In the genomic region with DNA sequence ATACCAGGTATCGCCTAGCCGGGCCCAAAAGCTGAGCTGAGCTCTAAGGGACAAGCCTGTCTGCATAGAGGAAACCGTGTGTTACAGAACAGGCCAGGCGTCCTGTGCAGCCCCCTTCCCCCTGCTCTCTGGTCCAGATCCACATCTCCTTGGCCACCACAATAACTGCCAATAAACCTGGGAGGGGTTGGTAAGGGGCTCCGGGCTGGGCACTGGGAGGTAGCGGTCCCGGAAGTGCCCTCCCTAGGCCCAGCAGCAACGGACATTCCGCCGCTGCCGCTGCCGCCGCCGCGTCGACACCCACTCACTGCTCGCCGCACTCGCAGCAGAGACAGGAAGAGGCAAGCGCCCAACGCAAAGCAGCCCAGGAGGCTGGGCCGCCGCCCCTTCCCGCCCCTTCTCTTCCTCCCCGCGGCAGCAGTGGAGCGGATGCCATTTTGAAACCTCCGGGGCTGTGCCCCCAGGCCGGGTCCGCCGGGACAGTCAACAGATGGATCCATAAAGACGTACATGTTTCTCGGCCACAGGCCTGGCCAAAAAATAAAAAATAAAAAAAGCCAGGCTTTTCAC, we compare ENCODE assay signal across 8 mouse cellular contexts. TPM values are rescaled to one million over a fixed set of nuclear protein-coding genes. Genes with fewer than 3 reads are reported as not detected.
DNase-seq lines count a peak whose midpoint lies in the region; ATAC-seq and TF ChIP-seq lines count a peak whose summit lies in the region.

No protein-coding gene starts in this region.

- 4% methylated on average over 33 of the region's 33 CpGs for WGBS in cerebellum, adult 2 months

- ATAC-seq in G1E (ENCODE audit: extremely low read depth, insufficient number of reproducible peaks, low FRiP score, poor library complexity, severe bottlenecking) = peak; percentile 29; the same call in 1 of the 2 replicates
- ATAC-seq in hematopoietic stem cell, adult 5-6 weeks (replicated peaks in 1 of 2; ENCODE audit: insufficient read depth in 1 of 2, low FRiP score in 2 of 2, low TSS enrichment in 1 of 2, low read depth in 1 of 2, poor library complexity in 2 of 2, severe bottlenecking in 2 of 2) = peak; percentile 63 to 69

- no peak for TF ChIP-seq CTCF in G1E (IDR thresholded peaks at IDR 0.05; ENCODE audit: low read depth, low read length)
- TF ChIP-seq CTCF in cerebellum, adult 2 months (IDR thresholded peaks at IDR 0.05; ENCODE audit: borderline replicate concordance, insufficient read depth, low read depth, low read length) = no peak

- H3K4me3 ChIP-seq in G1E (ENCODE audit: low read depth, low read length) = peak overlapping the region; percentile 85
- H3K4me3 ChIP-seq in cerebellum, adult 2 months (replicated peaks; ENCODE audit: insufficient read depth, low read depth, low read length) = peak overlapping the region; percentile 87

- H3K27ac ChIP-seq in cerebellum, adult 2 months (ENCODE audit: insufficient read depth, low read length) = peak overlapping the region; percentile 41

- H3K9me3 ChIP-seq in G1E (replicated peaks) = no peaks in the 10 kb centered on the region

- 0 out of 2 replicates have a peak, but pooled peaks have one; percentile 28 for TF ChIP-seq POLR2A in cerebellum, adult 2 months (IDR thresholded peaks at IDR 0.05; ENCODE audit: borderline replicate concordance, insufficient read depth, low read length)

- H3K36me3 ChIP-seq in G1E (replicated peaks) = peaks cover 52% of the 10 kb centered on the region

- no peaks in the 10 kb centered on the region for H3K27me3 ChIP-seq in G1E (ENCODE audit: insufficient read depth, low read length)
- no peaks in the 10 kb centered on the region for H3K27me3 ChIP-seq in cerebellum, adult 2 months (ENCODE audit: control insufficient read depth, insufficient read depth, low read length)

- DNase-seq in G1E (ENCODE audit: low spot score) = peak; percentile 78
- peak in 1 of 2 experiments; percentile 59 for DNase-seq in cerebellum, adult 2 months
- peak; percentile 59 for DNase-seq in forelimb bud, embryonic 11.5 days (ENCODE audit: low read depth, low spot score)
- DNase-seq in layer of hippocampus, postnatal 14 days (ENCODE audit: low spot score in 2 of 2) = peak; percentile 73 to 75
- DNase-seq in lung, postnatal 10 days = peak; percentile 93
- DNase-seq in ovary, postnatal 14 days (ENCODE audit: low spot score) = peak; percentile 69
- peak; percentile 92 for DNase-seq in thymus, postnatal 14 days

- H3K4me1 ChIP-seq in G1E (ENCODE audit: insufficient read depth, low read depth, low read length) = peaks cover 80% of the 10 kb centered on the region
- H3K4me1 ChIP-seq in cerebellum, adult 2 months (ENCODE audit: control insufficient read depth, insufficient read depth, low read length) = peaks cover 20% of the 10 kb centered on the region

RNA-seq across cellular contexts. Expression of gene Gnai2, which starts 2.0 kb away (rescaled TPM):
- total RNA-seq in G1E (2014; fragmentation: Nextera tagmentation) = 337 and 375 TPM in 2 replicates
- total RNA-seq in G1E (2017) = 232 TPM in 2 replicates
- polyA plus RNA-seq in G1E (2012) = 657 and 787 TPM in 2 replicates
- 273 and 301 TPM in 2 replicates for polyA plus RNA-seq in cerebellum, adult 2 months (2012; rRNA removed)
- total RNA-seq in hematopoietic stem cell, adult 5-6 weeks (2017) = 345 and 415 TPM in 2 replicates
- total RNA-seq in layer of hippocampus, postnatal 14 days (2021) = 100 to 1,000 TPM; 215 to 224 TPM

RNA-seq across cellular contexts. Expression of gene Sema3b, which starts 24.1 kb away (rescaled TPM):
- total RNA-seq in G1E (2014; fragmentation: Nextera tagmentation) = not detected in 2 replicates
- 0.27 TPM in 1 of 2 replicates, not detected in the other for total RNA-seq in G1E (2017)
- not detected in 2 replicates for polyA plus RNA-seq in G1E (2012)
- polyA plus RNA-seq in cerebellum, adult 2 months (2012; rRNA removed) = 3.9 and 6.4 TPM in 2 replicates
- not detected in 2 replicates for total RNA-seq in hematopoietic stem cell, adult 5-6 weeks (2017)
- 1 to 10 TPM; 2.0 to 4.9 TPM for total RNA-seq in layer of hippocampus, postnatal 14 days (2021)

RNA-seq across cellular contexts. Expression of gene Slc38a3, which starts 36.2 kb away (rescaled TPM):
- total RNA-seq in G1E (2014; fragmentation: Nextera tagmentation) = not detected in 2 replicates
- 0.11 and 0.12 TPM in 2 replicates for total RNA-seq in G1E (2017)
- polyA plus RNA-seq in G1E (2012) = not detected in 2 replicates
- polyA plus RNA-seq in cerebellum, adult 2 months (2012; rRNA removed) = 145 and 152 TPM in 2 replicates
- total RNA-seq in hematopoietic stem cell, adult 5-6 weeks (2017) = not detected in 2 replicates
- 10 to 100 TPM; 83.3 to 98.4 TPM for total RNA-seq in layer of hippocampus, postnatal 14 days (2021)

RNA-seq across cellular contexts. Expression of gene Ifrd2, which starts 45.7 kb away (rescaled TPM):
- total RNA-seq in G1E (2014; fragmentation: Nextera tagmentation) (178 and 183 TPM in 2 replicates), G1E (2017) (76.0 and 76.7 TPM in 2 replicates)
- 153 and 156 TPM in 2 replicates for polyA plus RNA-seq in G1E (2012)
- 20.2 and 23.4 TPM in 2 replicates for polyA plus RNA-seq in cerebellum, adult 2 months (2012; rRNA removed)
- total RNA-seq in hematopoietic stem cell, adult 5-6 weeks (2017) = 49.8 and 62.7 TPM in 2 replicates
- total RNA-seq in layer of hippocampus, postnatal 14 days (2021) = 10 to 100 TPM; 12.1 to 13.0 TPM

RNA-seq across cellular contexts. Expression of gene Gnat1, which starts 46.3 kb away (rescaled TPM):
- total RNA-seq in G1E (2014; fragmentation: Nextera tagmentation) = not detected in 2 replicates
- total RNA-seq in G1E (2017) = 0.05 TPM in 1 of 2 replicates, not detected in the other
- polyA plus RNA-seq in G1E (2012) = not detected in 2 replicates
- 0.15 and 0.36 TPM in 2 replicates for polyA plus RNA-seq in cerebellum, adult 2 months (2012; rRNA removed)
- total RNA-seq in hematopoietic stem cell, adult 5-6 weeks (2017) = not detected in 2 replicates
- under 1 TPM in 1 of 2 experiments, not detected in 1; 0.60 TPM for total RNA-seq in layer of hippocampus, postnatal 14 days (2021)

Comparison
In these comparisons a context has a peak if more than half of its experiments do, and no peak if none do; other contexts are left out.
1. RNA of gene Slc38a3, which starts 36.2 kb away (total RNA-seq): 83.3 to 98.4 TPM in layer of hippocampus, postnatal 14 days; 0.11 to 0.12 TPM in G1E and not detected in hematopoietic stem cell, adult 5-6 weeks; every median in the first group is over 10 times any median in the second.